Mouse (Mus musculus) mature B cell (primary cell): ENCODE data around the gene Nthl1.

Source experiments
- in situ Hi-C: fragments of 300-500 bp; cut with MboI; formaldehyde crosslinking; loops from 2 replicates; pipeline ENCODE4 v1.14.3; 2019

The Nthl1 gene

GRCm38 (mm10) chr17:24628646-24629045 lies 3.8 kb upstream of the Nthl1 start:
- in situ Hi-C loops = no loop called here

- in situ Hi-C loops = loop anchor here (10.0 kb wide), 1 partner anchor 85 kb away; the partner anchor contains the start of gene Pkd1
Measured at GRCm38 (mm10) chr17:24630072-24630471, 2.4 kb upstream of the Nthl1 start.

- in situ Hi-C loops = loop anchor here (10.0 kb wide), 1 partner anchor 88 kb away; the partner anchor contains the start of gene Pkd1
Measured at GRCm38 (mm10) chr17:24632813-24633449, 451 bp downstream of the Nthl1 start.

- in situ Hi-C loops = loop anchor here (10.0 kb wide), 1 partner anchor 89 kb away; the partner anchor contains the start of gene Pkd1
Measured at GRCm38 (mm10) chr17:24633831-24634230, 1.4 kb downstream of the Nthl1 start.

GRCm38 (mm10) chr17:24635024-24635423 lies 2.5 kb downstream of the Nthl1 start:
- in situ Hi-C loops = loop anchor here (10.0 kb wide), 1 partner anchor 90 kb away; the partner anchor contains the start of gene Pkd1

- in situ Hi-C loops = loop anchor here (10.0 kb wide), 1 partner anchor 91 kb away; the partner anchor contains the start of gene Pkd1
Measured at GRCm38 (mm10) chr17:24635694-24636093, 3.2 kb downstream of the Nthl1 start.

- in situ Hi-C loops = loop anchor here (10.0 kb wide), 1 partner anchor 92 kb away; the partner anchor contains the start of gene Pkd1
Measured at GRCm38 (mm10) chr17:24636781-24637481, 4.5 kb downstream of the Nthl1 start.

GRCm38 (mm10) chr17:24638214-24638613 lies 5.7 kb downstream of the Nthl1 start:
- in situ Hi-C loops = loop anchor here (10.0 kb wide), 1 partner anchor 93 kb away; the partner anchor contains the start of gene Pkd1

GRCm38 (mm10) chr17:24638840-24639239 lies 6.4 kb downstream of the Nthl1 start:
- in situ Hi-C loops = loop anchor here (10.0 kb wide), 1 partner anchor 94 kb away; the partner anchor contains the start of gene Pkd1

GRCm38 (mm10) chr17:24639571-24639988 lies 7.1 kb downstream of the Nthl1 start:
- in situ Hi-C loops = loop anchor here (10.0 kb wide), 1 partner anchor 95 kb away; the partner anchor contains the start of gene Pkd1

- in situ Hi-C loops = no loop called here
Measured at GRCm38 (mm10) chr17:24640119-24640518, 7.6 kb downstream of the Nthl1 start.

- in situ Hi-C loops = no loop called here
Measured at GRCm38 (mm10) chr17:24640581-24640980, 8.1 kb downstream of the Nthl1 start.

GRCm38 (mm10) chr17:24641944-24642343 lies 9.5 kb downstream of the Nthl1 start:
- in situ Hi-C loops = no loop called here

GRCm38 (mm10) chr17:24642791-24643343 lies 10.4 kb downstream of the Nthl1 start:
- in situ Hi-C loops = no loop called here

GRCm38 (mm10) chr17:24644030-24644715 lies 11.7 kb downstream of the Nthl1 start:
- in situ Hi-C loops = no loop called here

- in situ Hi-C loops = no loop called here
Measured at GRCm38 (mm10) chr17:24644875-24645721, 12.6 kb downstream of the Nthl1 start.

- in situ Hi-C loops = no loop called here
Measured at GRCm38 (mm10) chr17:24645916-24646315, 13.4 kb downstream of the Nthl1 start.

- in situ Hi-C loops = no loop called here
Measured at GRCm38 (mm10) chr17:24646381-24646780, 13.9 kb downstream of the Nthl1 start.

- in situ Hi-C loops = no loop called here
Measured at GRCm38 (mm10) chr17:24647493-24647892, 15.0 kb downstream of the Nthl1 start.

- in situ Hi-C loops = no loop called here
Measured at GRCm38 (mm10) chr17:24648731-24649377, 16.4 kb downstream of the Nthl1 start.
